Mouse (Mus musculus) liver, postnatal 0 days (tissue): ENCODE results near the gene Ptprj. TPM values are rescaled to one million over a fixed set of nuclear protein-coding genes. Genes with fewer than 3 reads are reported as not detected.
A peak's percentile ranks its signal among the peaks of the same experiment; 100 is the strongest.

Experiments
- ATAC-seq: fragments of 200-750 bp; cut with Nextera tagmentation; 2 replicates; pipeline ENCODE4 v1.8.0; 2017; ENCODE audit warnings: mild to moderate bottlenecking, moderate library complexity
- DNase-seq: peaks from one replicate; pipeline ENCODE4 v3.0.0-alpha.2; 2016
- H3K27ac ChIP-seq: fragments of 300-500 bp; sonication (generic); 2 replicates; pipeline ENCODE4 v1.5.1; 2014; ENCODE audit warnings: antibody characterized with exemption, moderate library complexity, mild to moderate bottlenecking, low read depth
- H3K27me3 ChIP-seq: fragments of 300-500 bp; sonication (generic); 2 replicates; pipeline ENCODE4 v1.6.1; 2014; ENCODE audit warnings: low read length, control low read depth, mixed read lengths; ENCODE audit not compliant: insufficient read depth
- H3K36me3 ChIP-seq: fragments of 300-500 bp; sonication (generic); replicated peaks from 2 replicates; pipeline ENCODE4 v1.6.1; 2014; ENCODE audit warnings: mild to moderate bottlenecking, control low read depth, low read length, moderate library complexity, mixed read lengths; ENCODE audit not compliant: insufficient read depth
- H3K4me1 ChIP-seq: fragments of 300-500 bp; sonication (generic); 2 replicates; pipeline ENCODE4 v1.6.1; 2014; ENCODE audit warnings: antibody characterized with exemption, mild to moderate bottlenecking, control low read depth; ENCODE audit not compliant: insufficient read depth
- H3K4me2 ChIP-seq: fragments of 300-500 bp; sonication (generic); 2 replicates; pipeline ENCODE4 v1.6.1; 2014; ENCODE audit warnings: low read depth, mild to moderate bottlenecking, low read length, moderate library complexity, mixed read lengths
- H3K4me3 ChIP-seq: fragments of 300-500 bp; sonication (generic); 2 replicates; pipeline ENCODE4 v1.5.1; 2014; ENCODE audit warnings: low read depth, low read length
- H3K9ac ChIP-seq: fragments of 300-500 bp; sonication (generic); replicated peaks from 2 replicates; pipeline ENCODE4 v1.6.1; 2014; ENCODE audit warnings: mild to moderate bottlenecking, moderate library complexity
- H3K9me3 ChIP-seq: fragments of 300-500 bp; sonication (generic); 2 replicates; pipeline ENCODE4 v1.6.1; 2016; ENCODE audit warnings: mild to moderate bottlenecking, control low read depth, low read length, mixed read lengths
- CTCF ChIP-seq: sonication (generic); IDR thresholded peaks from 2 replicates; pipeline ENCODE4 v1.5.1; 2016; ENCODE audit warnings: antibody characterized with exemption, low read depth
- EP300 ChIP-seq: IDR thresholded peaks from 2 replicates; pipeline ENCODE4 v1.6.1; 2016; ENCODE audit warnings: antibody characterized with exemption, low read depth, mild to moderate bottlenecking
- WGBS: fragments of 180-500 bp; shearing (Covaris S2); extraction: QIAGEN DNeasy Blood & Tissue Kit; methylation state at CpG from one replicate; pipeline ENCODE4 v1.1.7; 2014; ENCODE audit not compliant: insufficient replicate concordance; 5-methylcytosine and 5-hydroxymethylcytosine counted together
- polyA plus RNA-seq: library from polyadenylated mRNA; unstranded; fragments of >200 nt; fragmentation: Nextera tagmentation; extraction: Ambion mirVana; gene quantifications from 2 replicates; pipeline ENCODE4 v1.2.1, GENCODE M21; 2015

Ptprj gene
- polyA plus RNA-seq, 1 experiment from 2014 or later: 2.8 TPM

DNA sequence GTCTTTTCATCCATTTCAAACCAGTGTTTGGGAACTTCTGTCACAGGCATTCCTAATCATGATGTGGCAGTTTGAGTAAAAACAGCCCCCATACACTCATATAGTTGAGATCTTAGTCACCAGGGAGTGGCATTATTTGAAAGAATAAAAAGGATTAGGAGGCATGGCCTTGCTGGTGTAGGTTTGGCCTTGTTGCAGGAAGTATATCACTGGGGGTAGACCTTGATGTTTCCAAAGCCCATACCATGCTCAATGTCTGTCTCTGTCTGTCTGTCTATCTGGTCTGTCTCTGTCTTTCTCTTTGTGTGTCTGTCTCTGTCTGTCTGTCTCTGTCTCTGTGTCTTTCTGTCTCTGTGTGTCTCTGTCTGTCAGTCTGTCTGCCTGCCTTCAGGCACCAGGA lies 79.6 kb downstream of the Ptprj start:
- no peak overlapping the region for H3K27ac ChIP-seq

DNA sequence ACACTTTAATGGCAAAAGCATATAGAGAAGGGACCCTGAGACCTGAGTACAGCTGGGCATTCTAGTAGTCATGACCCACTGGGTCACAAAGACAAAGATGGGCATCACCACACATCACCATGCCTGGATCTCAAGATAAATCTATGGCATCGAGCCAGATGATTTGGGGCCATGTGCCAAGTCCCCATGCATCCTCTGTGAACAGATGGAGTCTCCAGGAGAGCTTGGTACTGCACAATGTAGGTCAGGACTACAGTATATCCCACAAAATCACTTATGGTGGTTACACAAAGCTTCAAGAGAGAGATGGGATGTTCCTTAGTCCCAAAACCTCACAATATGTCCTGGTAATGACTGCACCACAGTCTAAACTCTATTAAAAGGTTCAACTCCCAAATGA lies 81.4 kb downstream of the Ptprj start:
- ATAC-seq: no peak
- TF ChIP-seq CTCF (no peak), EP300 (no peak)
- no peak for DNase-seq
- Histone ChIP-seq H3K9me3 (no peaks in the 10 kb centered on the region), H3K4me3 (no peak overlapping the region), H3K4me2 (no peak overlapping the region), H3K36me3 (no peaks in the 10 kb centered on the region), H3K27ac (no peak overlapping the region), H3K9ac (no peak overlapping the region), H3K4me1 (peaks cover 44% of the 10 kb centered on the region), H3K27me3 (no peaks in the 10 kb centered on the region)
- 84% methylated on average over 1 of the region's 1 CpGs for WGBS

More for the DNA sequence above, 79.6 kb downstream of the Ptprj start:
- Histone ChIP-seq H3K4me1 (peaks cover 54% of the 10 kb centered on the region), H3K9ac (no peak overlapping the region), H3K4me3 (no peak overlapping the region), H3K4me2 (no peak overlapping the region), H3K9me3 (no peaks in the 10 kb centered on the region), H3K36me3 (no peaks in the 10 kb centered on the region), H3K27me3 (no peaks in the 10 kb centered on the region)
- ATAC-seq (no peak), DNase-seq (no peak)
- no peak for TF ChIP-seq EP300
- no peak for TF ChIP-seq CTCF

GRCm38 (mm10) chr2:90497551-90497950 lies 82.9 kb downstream of the Ptprj start:
- DNase-seq (no peak), ATAC-seq (no peak)
- Histone ChIP-seq H3K9ac (no peak overlapping the region), H3K27ac (no peak overlapping the region), H3K36me3 (no peaks in the 10 kb centered on the region), H3K4me2 (no peak overlapping the region), H3K27me3 (no peaks in the 10 kb centered on the region), H3K9me3 (no peaks in the 10 kb centered on the region), H3K4me3 (no peak overlapping the region), H3K4me1 (peaks cover 31% of the 10 kb centered on the region)
- 51% methylated on average over 3 of the region's 3 CpGs for WGBS
- TF ChIP-seq CTCF: no peak
- no peak for TF ChIP-seq EP300

GRCm38 (mm10) chr2:90496680-90497074 lies 83.8 kb downstream of the Ptprj start:
- H3K9ac ChIP-seq: no peak overlapping the region
- peaks cover 22% of the 10 kb centered on the region for H3K4me1 ChIP-seq
- DNase-seq (no peak), ATAC-seq (no peak)
- H3K36me3 ChIP-seq: no peaks in the 10 kb centered on the region
- no peak overlapping the region for H3K27ac ChIP-seq
- TF ChIP-seq EP300 (no peak), CTCF (no peak)
- H3K4me2 ChIP-seq: no peak overlapping the region
- H3K9me3 ChIP-seq: no peaks in the 10 kb centered on the region
- H3K27me3 ChIP-seq: no peaks in the 10 kb centered on the region
- WGBS: 74% methylated on average over 5 of the region's 5 CpGs
- no peak overlapping the region for H3K4me3 ChIP-seq

GRCm38 (mm10) chr2:90496012-90496679 lies 84.3 kb downstream of the Ptprj start:
- H3K36me3 ChIP-seq: no peaks in the 10 kb centered on the region
- DNase-seq (no peak), ATAC-seq (no peak)
- no peaks in the 10 kb centered on the region for H3K27me3 ChIP-seq
- WGBS: 72% methylated on average over 4 of the region's 4 CpGs
- no peaks in the 10 kb centered on the region for H3K9me3 ChIP-seq
- no peak overlapping the region for H3K4me3 ChIP-seq
- no peak overlapping the region for H3K4me2 ChIP-seq
- no peak for TF ChIP-seq CTCF
- TF ChIP-seq EP300: no peak
- H3K4me1 ChIP-seq: peaks cover 19% of the 10 kb centered on the region
- H3K9ac ChIP-seq: no peak overlapping the region
- no peak overlapping the region for H3K27ac ChIP-seq

DNA sequence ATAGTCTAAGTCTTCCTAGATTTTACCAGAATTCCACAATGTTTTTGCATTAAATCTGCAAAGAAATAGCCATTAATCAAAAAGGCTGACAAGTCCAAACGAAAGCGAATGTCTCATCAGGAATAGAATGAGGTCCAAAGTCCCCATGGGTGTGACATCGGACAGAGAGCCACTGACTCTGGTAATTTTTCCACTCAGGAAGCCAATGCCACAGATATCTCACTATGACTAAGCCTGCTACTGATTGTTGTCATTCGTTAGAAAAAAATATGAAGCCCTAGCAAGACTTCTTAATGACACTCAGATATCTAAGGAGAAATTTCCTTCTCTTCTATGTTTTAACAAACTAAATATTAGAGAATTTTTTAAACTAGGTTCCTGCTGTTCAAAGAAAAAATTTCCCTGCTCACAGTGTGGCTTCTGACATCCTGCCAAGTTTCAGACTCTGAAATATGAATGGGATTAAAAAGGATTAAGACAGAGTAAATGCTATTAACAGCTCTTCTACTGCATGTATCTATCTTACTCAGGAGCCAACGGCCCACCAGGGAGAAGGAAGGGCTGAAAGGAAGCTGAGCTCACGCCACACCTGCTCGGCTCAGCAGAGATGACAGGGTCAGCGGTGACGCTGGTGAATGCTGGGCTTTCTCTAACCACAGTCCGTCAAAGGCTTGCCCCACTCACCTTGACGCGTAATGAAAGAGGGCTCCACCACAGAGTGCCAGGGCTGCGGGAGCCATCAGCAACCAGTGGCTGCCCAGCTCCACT lies 90.0 kb downstream of the Ptprj start:
- peak; percentile 28 for DNase-seq
- TF ChIP-seq EP300 (no peak), CTCF (no peak)
- peaks cover 49% of the 10 kb centered on the region for H3K4me1 ChIP-seq
- WGBS: 32% methylated on average over 13 of the region's 13 CpGs
- H3K27ac ChIP-seq: peak overlapping the region; percentile 55
- H3K9ac ChIP-seq: no peak overlapping the region
- H3K4me3 ChIP-seq: no peak overlapping the region
- no peaks in the 10 kb centered on the region for H3K27me3 ChIP-seq
- ATAC-seq: no peak
- no peaks in the 10 kb centered on the region for H3K36me3 ChIP-seq
- H3K9me3 ChIP-seq: no peaks in the 10 kb centered on the region
- H3K4me2 ChIP-seq: peak overlapping the region; percentile 44
